Mouse (Mus musculus): Measurements from ENCODE around the gene Glo1. TPM values are rescaled to one million over a fixed set of nuclear protein-coding genes. Genes with fewer than 3 reads are reported as not detected.

The Glo1 gene
- polyA plus RNA-seq, 2 experiments, result 98.1 to 280 TPM

DNA sequence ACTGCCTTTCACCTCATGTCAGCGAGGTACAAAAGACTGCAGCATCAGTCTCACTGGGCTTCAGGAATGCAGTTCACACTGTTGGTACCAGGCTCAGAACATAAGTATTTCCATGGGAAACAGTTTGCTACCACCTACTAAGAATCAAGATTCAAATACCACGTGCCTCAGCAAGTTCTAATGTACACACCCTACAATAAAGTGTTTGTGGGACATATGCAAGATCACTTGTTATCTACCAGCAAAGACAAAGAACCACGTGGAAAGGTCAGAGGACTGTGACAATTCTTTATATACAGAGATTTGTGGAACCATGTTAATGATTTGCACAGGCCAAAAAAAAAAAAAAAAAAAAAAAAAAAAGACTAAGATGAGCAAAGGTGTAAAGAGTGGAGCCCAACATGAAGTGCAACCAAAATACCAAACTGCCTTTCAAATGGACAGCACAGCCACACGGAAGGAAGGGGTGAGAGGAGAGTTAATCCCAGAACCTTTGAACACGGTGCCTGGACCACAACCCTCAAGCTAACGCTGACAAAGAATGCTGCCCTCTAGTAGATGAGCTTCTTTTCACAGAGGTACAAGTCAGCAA is 63.1 kb downstream of the Glo1 start:
- H3K4me1 ChIP-seq (replicated peaks; ENCODE audit: control insufficient read depth in 2 of 2, insufficient read depth in 2 of 2, low read length in 1 of 2), result no peaks in the 10 kb centered on the region; a peak in 1 of 4 replicates
- ATAC-seq (ENCODE audit: insufficient read depth) (no peak), DNase-seq (ENCODE audit: low read depth in 3 of 3, low spot score in 3 of 3) (no peak)
- H3K27me3 ChIP-seq (ENCODE audit: control insufficient read depth, insufficient read depth, low read length), result no peaks in the 10 kb centered on the region
- no peak overlapping the region for H3K27ac ChIP-seq
- no peaks in the 10 kb centered on the region for H3K36me3 ChIP-seq (replicated peaks; ENCODE audit: control insufficient read depth, insufficient read depth, low read depth)
- TF ChIP-seq CTCF (IDR thresholded peaks at IDR 0.05; ENCODE audit: low read depth), result no peak
- no peak for TF ChIP-seq EP300 (IDR thresholded peaks at IDR 0.05; ENCODE audit: low read depth)
- no peak overlapping the region for H3K4me2 ChIP-seq (ENCODE audit: low read depth)
- H3K9me3 ChIP-seq (ENCODE audit: control insufficient read depth, low read length), result no peaks in the 10 kb centered on the region
- no peak overlapping the region for H3K9ac ChIP-seq (replicated peaks)
- H3K4me3 ChIP-seq (ENCODE audit: insufficient read depth in 1 of 2, low read depth in 2 of 2, low read length in 2 of 2), result no peak overlapping the region
- 59% methylated on average over 6 of the region's 6 CpGs for WGBS (ENCODE audit: insufficient replicate concordance)

DNA sequence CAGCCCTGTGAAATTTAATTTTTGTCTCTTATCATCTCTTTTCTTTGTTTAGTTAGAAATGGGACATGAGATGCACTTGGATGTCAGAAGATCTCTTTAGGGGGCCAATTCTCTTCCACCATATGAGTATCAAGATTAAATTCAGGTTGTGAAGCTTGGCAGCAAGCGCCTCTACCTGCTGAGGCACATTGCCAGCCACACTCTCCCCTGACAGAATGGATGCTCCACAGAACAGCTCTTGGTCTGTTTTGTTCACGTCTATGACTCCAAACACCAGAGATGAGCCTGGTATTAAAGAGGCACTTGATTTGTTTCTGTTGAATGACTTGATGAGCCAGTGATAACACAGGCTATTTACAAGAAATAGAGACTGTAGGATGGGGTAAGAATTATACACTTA is 63.9 kb downstream of the Glo1 start:
- Histone ChIP-seq H3K4me3 (ENCODE audit: insufficient read depth in 1 of 2, low read depth in 2 of 2, low read length in 2 of 2) (no peak overlapping the region), H3K4me2 (ENCODE audit: low read depth) (no peak overlapping the region), H3K27me3 (ENCODE audit: control insufficient read depth, insufficient read depth, low read length) (no peaks in the 10 kb centered on the region), H3K9me3 (ENCODE audit: control insufficient read depth, low read length) (no peaks in the 10 kb centered on the region), H3K4me1 (replicated peaks; ENCODE audit: control insufficient read depth in 2 of 2, insufficient read depth in 2 of 2, low read length in 1 of 2) (no peaks in the 10 kb centered on the region), H3K27ac (no peak overlapping the region), H3K36me3 (replicated peaks; ENCODE audit: control insufficient read depth, insufficient read depth, low read depth) (no peaks in the 10 kb centered on the region), H3K9ac (replicated peaks) (no peak overlapping the region)
- TF ChIP-seq CTCF (IDR thresholded peaks at IDR 0.05; ENCODE audit: low read depth) (no peak), EP300 (IDR thresholded peaks at IDR 0.05; ENCODE audit: low read depth) (no peak)
- no peak for DNase-seq (ENCODE audit: low read depth in 3 of 3, low spot score in 3 of 3)
- ATAC-seq (ENCODE audit: insufficient read depth), result no peak
- WGBS (ENCODE audit: insufficient replicate concordance), result 70% methylated on average over 2 of the region's 2 CpGs

DNA sequence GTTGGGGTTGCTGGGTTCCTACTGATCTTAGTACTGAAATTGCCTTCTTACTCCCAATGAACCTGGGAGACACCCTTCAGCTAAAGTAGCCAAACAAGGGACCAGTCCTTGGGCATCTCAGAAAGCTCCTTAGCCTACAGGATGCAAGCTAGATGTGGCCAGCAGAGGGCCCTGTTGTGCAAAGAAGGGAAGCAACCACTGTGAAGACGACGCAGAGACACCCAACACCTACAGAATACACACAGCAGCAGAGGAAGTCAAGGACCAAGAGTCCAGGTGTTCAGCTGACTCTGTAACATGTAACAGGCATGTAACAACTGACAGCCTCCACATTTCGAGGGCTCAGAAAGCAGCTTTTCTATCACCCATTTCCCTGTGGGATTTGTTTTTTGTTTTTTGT is 67.1 kb downstream of the Glo1 start:
- Histone ChIP-seq H3K36me3 (replicated peaks; ENCODE audit: control insufficient read depth, insufficient read depth, low read depth) (no peaks in the 10 kb centered on the region), H3K27me3 (ENCODE audit: control insufficient read depth, insufficient read depth, low read length) (no peaks in the 10 kb centered on the region), H3K9ac (replicated peaks) (no peak overlapping the region), H3K9me3 (ENCODE audit: control insufficient read depth, low read length) (no peaks in the 10 kb centered on the region), H3K27ac (no peak overlapping the region), H3K4me1 (replicated peaks; ENCODE audit: control insufficient read depth in 2 of 2, insufficient read depth in 2 of 2, low read length in 1 of 2) (no peaks in the 10 kb centered on the region), H3K4me3 (ENCODE audit: insufficient read depth in 1 of 2, low read depth in 2 of 2, low read length in 2 of 2) (no peak overlapping the region), H3K4me2 (ENCODE audit: low read depth) (no peak overlapping the region)
- 18% methylated on average over 3 of the region's 3 CpGs for WGBS (ENCODE audit: insufficient replicate concordance)
- TF ChIP-seq EP300 (IDR thresholded peaks at IDR 0.05; ENCODE audit: low read depth) (no peak), CTCF (IDR thresholded peaks at IDR 0.05; ENCODE audit: low read depth) (peak; percentile 90)
- ATAC-seq (ENCODE audit: insufficient read depth) (no peak), DNase-seq (ENCODE audit: low read depth in 3 of 3, low spot score in 3 of 3) (peak in 1 of 3 experiments; percentile 47)

DNA sequence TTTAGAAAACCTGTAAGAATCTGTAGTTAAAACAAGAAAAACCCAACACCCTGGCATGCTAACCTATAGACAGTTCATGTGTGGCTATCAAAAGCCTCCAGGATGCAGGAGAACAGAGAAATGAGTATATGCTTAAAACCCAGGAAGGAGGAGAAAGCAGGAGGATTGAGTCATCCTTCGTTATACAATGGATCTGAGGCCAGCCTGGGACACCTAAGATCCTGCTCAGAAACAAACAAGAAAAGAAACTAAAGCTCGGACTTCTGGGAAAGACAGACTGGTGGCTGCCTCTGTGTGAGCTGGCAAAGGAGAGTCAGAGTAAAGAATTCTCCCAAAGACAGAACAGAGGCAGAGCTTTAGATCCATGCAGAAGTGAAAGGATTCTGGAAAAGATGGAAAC is 68.0 kb downstream of the Glo1 start:
- Histone ChIP-seq H3K27me3 (ENCODE audit: control insufficient read depth, insufficient read depth, low read length) (no peaks in the 10 kb centered on the region), H3K4me1 (replicated peaks; ENCODE audit: control insufficient read depth in 2 of 2, insufficient read depth in 2 of 2, low read length in 1 of 2) (no peaks in the 10 kb centered on the region), H3K4me3 (ENCODE audit: insufficient read depth in 1 of 2, low read depth in 2 of 2, low read length in 2 of 2) (no peak overlapping the region), H3K9me3 (ENCODE audit: control insufficient read depth, low read length) (no peaks in the 10 kb centered on the region), H3K4me2 (ENCODE audit: low read depth) (no peak overlapping the region), H3K9ac (replicated peaks) (no peak overlapping the region), H3K27ac (no peak overlapping the region), H3K36me3 (replicated peaks; ENCODE audit: control insufficient read depth, insufficient read depth, low read depth) (no peaks in the 10 kb centered on the region)
- DNase-seq (ENCODE audit: low read depth in 3 of 3, low spot score in 3 of 3) (no peak), ATAC-seq (ENCODE audit: insufficient read depth) (no peak)
- TF ChIP-seq EP300 (IDR thresholded peaks at IDR 0.05; ENCODE audit: low read depth) (no peak), CTCF (IDR thresholded peaks at IDR 0.05; ENCODE audit: low read depth) (no peak)
- WGBS (ENCODE audit: insufficient replicate concordance), result 59% methylated on average over 2 of the region's 2 CpGs

DNA sequence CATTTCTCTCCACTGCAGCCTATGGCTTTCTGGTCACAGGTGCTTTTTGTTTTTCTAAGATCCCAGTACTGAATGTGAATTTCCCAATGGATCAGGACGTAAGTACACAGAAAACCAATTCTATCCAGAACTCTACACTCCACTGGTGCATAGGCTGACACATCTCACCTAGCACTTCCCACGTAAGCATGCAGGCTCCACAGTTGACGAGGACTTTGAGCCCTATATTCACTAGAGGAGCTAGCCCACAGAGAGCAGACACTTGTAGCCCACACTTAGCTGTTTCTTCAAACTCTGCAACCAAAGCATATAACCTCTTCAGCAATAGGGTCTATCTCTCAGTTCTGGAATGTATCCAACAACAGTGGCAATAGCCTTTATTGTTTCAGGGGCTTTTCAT is 70.2 kb downstream of the Glo1 start:
- WGBS (ENCODE audit: insufficient replicate concordance), result 64% methylated on average over 3 of the region's 3 CpGs
- H3K27me3 ChIP-seq (ENCODE audit: control insufficient read depth, insufficient read depth, low read length), result no peaks in the 10 kb centered on the region
- H3K4me3 ChIP-seq (ENCODE audit: insufficient read depth in 1 of 2, low read depth in 2 of 2, low read length in 2 of 2), result no peak overlapping the region
- TF ChIP-seq EP300 (IDR thresholded peaks at IDR 0.05; ENCODE audit: low read depth) (no peak), CTCF (IDR thresholded peaks at IDR 0.05; ENCODE audit: low read depth) (no peak)
- DNase-seq (ENCODE audit: low read depth in 3 of 3, low spot score in 3 of 3), result no peak
- H3K9me3 ChIP-seq (ENCODE audit: control insufficient read depth, low read length), result no peaks in the 10 kb centered on the region
- H3K27ac ChIP-seq, result no peak overlapping the region
- H3K4me1 ChIP-seq (replicated peaks; ENCODE audit: control insufficient read depth in 2 of 2, insufficient read depth in 2 of 2, low read length in 1 of 2), result no peaks in the 10 kb centered on the region
- no peak for ATAC-seq (ENCODE audit: insufficient read depth)
- H3K9ac ChIP-seq (replicated peaks), result no peak overlapping the region
- no peak overlapping the region for H3K4me2 ChIP-seq (ENCODE audit: low read depth)
- no peaks in the 10 kb centered on the region for H3K36me3 ChIP-seq (replicated peaks; ENCODE audit: control insufficient read depth, insufficient read depth, low read depth)
